Mouse (Mus musculus) limb, embryonic 10.5 days (tissue): ENCODE measurements around the gene Atg3. TPM values are rescaled to one million over a fixed set of nuclear protein-coding genes. Genes with fewer than 3 reads are reported as not detected.

ENCODE experiments used
- DNase-seq: peaks from one replicate; pipeline ENCODE4 v3.0.0-alpha.2; 2017; ENCODE audit warnings: low spot score
- H3K27ac ChIP-seq: fragments of 300-500 bp; sonication (generic); 2 replicates; pipeline ENCODE4 v1.5.1; 2016; ENCODE audit warnings: mild to moderate bottlenecking
- H3K27me3 ChIP-seq: fragments of 300-500 bp; sonication (generic); 2 replicates; pipeline ENCODE4 v1.6.1; 2016; ENCODE audit warnings: low read depth, mild to moderate bottlenecking; ENCODE audit not compliant: poor library complexity, severe bottlenecking
- H3K36me3 ChIP-seq: fragments of 300-500 bp; sonication (generic); 2 replicates; pipeline ENCODE4 v1.6.1; 2016; ENCODE audit warnings: mild to moderate bottlenecking, moderate library complexity
- H3K4me1 ChIP-seq: fragments of 300-500 bp; sonication (generic); 2 replicates; pipeline ENCODE4 v1.6.1; 2016
- H3K4me3 ChIP-seq: fragments of 300-500 bp; sonication (generic); 2 replicates; pipeline ENCODE4 v1.5.1; 2016; ENCODE audit warnings: mild to moderate bottlenecking, moderate library complexity
- H3K9me3 ChIP-seq: fragments of 300-500 bp; sonication (generic); replicated peaks from 2 replicates; pipeline ENCODE4 v1.6.1; 2016; ENCODE audit warnings: mild to moderate bottlenecking
- WGBS: fragments of 180-500 bp; shearing (Covaris S2); methylation state at CpG from one replicate; pipeline ENCODE4 v1.1.7; 2016; 5-methylcytosine and 5-hydroxymethylcytosine counted together
- polyA plus RNA-seq: library from polyadenylated mRNA; unstranded; fragments of >200 nt; fragmentation: Nextera tagmentation; extraction: Ambion mirVana; gene quantifications from 2 replicates; pipeline ENCODE4 v1.2.1, GENCODE M21; 2016

Gene Atg3
- polyA plus RNA-seq, 1 experiment from 2014 or later, result 31.2 TPM

DNA sequence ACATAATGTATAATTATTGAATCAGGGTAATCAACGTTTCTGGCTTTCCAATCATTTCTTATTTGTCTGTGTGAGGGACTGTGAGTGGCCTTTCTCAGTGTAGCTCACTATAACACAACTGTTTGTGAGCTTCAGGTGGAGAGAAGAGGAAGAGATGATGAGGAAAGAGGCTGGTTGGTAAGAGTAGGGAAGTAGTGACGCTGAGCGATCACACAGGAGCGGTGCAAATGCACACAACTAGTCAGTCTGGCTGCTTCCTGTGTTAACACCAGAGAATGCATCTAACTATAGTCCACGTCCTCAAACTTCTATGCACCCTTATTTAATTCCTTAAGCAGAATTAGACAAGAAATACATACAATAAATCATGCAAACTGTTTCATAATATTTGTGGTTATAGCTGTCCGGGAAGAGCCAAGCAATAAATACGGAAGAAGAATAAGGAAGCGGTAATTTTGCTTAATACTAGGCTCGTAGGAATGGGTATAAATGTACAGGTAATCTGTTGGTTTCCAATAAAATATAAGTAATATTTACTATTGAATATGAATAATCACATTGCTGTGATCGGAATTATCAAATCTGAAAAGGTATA is 10.0 kb upstream of the Atg3 start:
- H3K4me1 ChIP-seq, result no peaks in the 10 kb centered on the region
- no peak for DNase-seq
- 94% methylated on average over 10 of the region's 10 CpGs for WGBS
- H3K27me3 ChIP-seq, result no peaks in the 10 kb centered on the region
- H3K4me3 ChIP-seq, result no peak overlapping the region
- H3K9me3 ChIP-seq, result no peaks in the 10 kb centered on the region
- no peak overlapping the region for H3K27ac ChIP-seq
- peaks cover 70% of the 10 kb centered on the region for H3K36me3 ChIP-seq

DNA sequence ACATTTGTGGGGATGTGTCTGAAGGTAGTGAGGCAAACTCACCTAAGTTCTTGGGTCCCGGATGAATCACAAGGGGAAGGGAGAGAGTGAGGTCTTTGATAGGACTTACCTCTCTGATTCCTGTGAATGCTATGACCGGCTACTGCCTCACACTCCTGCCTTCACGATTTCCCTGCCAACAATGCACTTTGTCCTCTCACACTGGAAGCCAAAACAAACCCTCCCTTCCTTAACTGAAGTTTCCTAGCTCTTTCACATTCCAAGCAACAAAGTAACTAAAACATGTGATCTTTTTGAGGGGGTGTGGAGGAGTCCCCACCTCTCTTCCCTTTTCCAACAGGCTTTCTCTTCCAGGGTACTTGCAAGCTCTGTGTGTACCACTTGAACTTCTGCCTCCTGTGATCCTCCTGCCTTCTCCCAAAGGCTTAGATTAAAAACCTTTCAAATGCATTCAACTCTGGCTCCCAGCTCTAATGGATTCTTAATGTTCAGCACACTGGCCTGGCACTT is 3.8 kb upstream of the Atg3 start:
- Histone ChIP-seq H3K27ac (no peak overlapping the region), H3K9me3 (no peaks in the 10 kb centered on the region), H3K4me1 (peaks cover 15% of the 10 kb centered on the region), H3K4me3 (no peak overlapping the region), H3K36me3 (peaks cover 38% of the 10 kb centered on the region), H3K27me3 (no peaks in the 10 kb centered on the region)
- 93% methylated on average over 3 of the region's 3 CpGs for WGBS
- DNase-seq, result no peak

DNA sequence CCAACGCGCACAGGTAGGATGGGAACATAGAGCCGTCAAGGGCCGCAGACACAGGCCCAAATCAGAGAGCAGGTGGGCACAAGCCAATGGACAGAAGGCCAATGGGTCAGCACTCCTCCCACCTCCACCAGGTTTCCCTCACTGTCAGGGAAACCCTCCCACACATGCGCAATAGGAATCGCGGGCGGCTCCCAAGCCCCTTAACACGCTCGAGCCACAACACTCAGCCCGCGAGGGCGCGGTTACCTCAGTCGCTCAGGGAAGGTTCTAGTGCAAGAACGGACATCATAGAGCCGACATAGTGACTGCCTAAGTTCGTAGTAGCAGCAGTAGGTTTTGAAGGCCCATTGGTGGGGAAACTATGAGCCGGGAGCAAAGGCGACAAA is 456 bp upstream of the Atg3 start:
- Histone ChIP-seq H3K27me3 (no peaks in the 10 kb centered on the region), H3K36me3 (peaks cover 17% of the 10 kb centered on the region), H3K9me3 (no peaks in the 10 kb centered on the region), H3K4me1 (peaks cover 17% of the 10 kb centered on the region), H3K4me3 (peak overlapping the region; percentile 91), H3K27ac (peak overlapping the region; percentile 92)
- DNase-seq, result peak; percentile 76
- under 1% methylated on average over 20 of the region's 20 CpGs for WGBS

DNA sequence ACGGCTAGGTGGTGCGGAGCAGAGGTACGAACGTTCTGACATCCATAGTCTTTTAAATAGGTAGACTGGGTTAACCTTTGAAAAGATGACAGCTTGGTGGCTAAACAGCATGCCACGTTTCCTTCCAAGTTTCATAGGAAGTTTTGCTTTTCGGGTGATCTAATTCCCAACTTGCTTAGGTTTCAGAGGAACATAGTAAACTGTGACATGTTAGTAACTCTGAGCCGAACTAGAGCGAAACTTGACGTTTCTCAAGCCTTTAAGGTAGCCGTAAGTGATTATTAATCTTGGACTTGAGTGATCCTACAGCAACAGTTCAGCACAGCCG is 768 bp downstream of the Atg3 start:
- Histone ChIP-seq H3K4me3 (peak overlapping the region; percentile 91), H3K36me3 (peaks cover 17% of the 10 kb centered on the region), H3K4me1 (peaks cover 17% of the 10 kb centered on the region), H3K27me3 (no peaks in the 10 kb centered on the region), H3K9me3 (no peaks in the 10 kb centered on the region), H3K27ac (peak overlapping the region; percentile 92)
- 9% methylated on average over 11 of the region's 11 CpGs for WGBS
- DNase-seq, result no peak

DNA sequence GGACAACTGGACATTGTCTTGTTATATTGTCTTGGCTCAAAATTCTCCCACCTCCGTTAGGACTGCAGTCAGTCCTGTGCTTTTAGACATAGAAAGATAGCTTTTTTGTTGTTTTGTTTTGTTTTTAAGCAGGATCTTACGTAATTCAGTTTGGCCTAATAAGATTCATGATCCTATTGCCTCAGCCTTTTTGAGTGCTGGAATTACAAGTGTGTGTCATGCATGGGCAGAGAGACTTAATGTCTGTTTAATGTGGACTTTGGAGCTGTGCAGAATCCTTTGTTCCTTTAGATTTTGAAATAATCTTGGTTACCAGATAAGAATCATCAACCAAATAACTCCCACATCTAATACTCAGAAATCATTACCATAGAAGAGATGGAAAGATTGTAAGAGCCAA is 20.0 kb downstream of the Atg3 start:
- Histone ChIP-seq H3K4me1 (no peaks in the 10 kb centered on the region), H3K4me3 (no peak overlapping the region), H3K36me3 (peaks cover 13% of the 10 kb centered on the region), H3K9me3 (no peaks in the 10 kb centered on the region), H3K27ac (no peak overlapping the region), H3K27me3 (no peaks in the 10 kb centered on the region)
- no peak for DNase-seq
- 94% methylated on average over 2 of the region's 2 CpGs for WGBS

DNA sequence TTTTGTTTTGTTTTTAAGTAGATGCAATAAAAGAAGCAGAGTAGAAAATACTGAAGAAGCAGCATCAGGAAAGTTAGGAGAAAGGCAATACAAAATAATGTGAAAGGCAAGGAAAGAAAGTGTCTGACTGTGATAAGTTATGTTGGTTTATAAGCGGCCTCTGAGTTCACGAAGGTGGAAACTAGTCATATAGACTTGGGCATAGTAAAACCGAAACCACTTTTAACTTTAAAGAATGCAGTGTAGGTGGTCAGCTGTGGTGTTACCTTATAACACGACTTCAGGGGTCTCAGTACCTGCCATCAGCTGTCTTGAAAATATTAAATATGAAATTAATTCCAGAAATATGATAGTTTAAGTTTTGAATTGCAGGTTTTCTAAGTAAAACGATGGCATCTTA is 23.2 kb downstream of the Atg3 start:
- no peak for DNase-seq
- Histone ChIP-seq H3K27me3 (no peaks in the 10 kb centered on the region), H3K27ac (no peak overlapping the region), H3K4me3 (no peak overlapping the region), H3K4me1 (no peaks in the 10 kb centered on the region), H3K36me3 (peaks cover 19% of the 10 kb centered on the region), H3K9me3 (no peaks in the 10 kb centered on the region)
- 93% methylated on average over 5 of the region's 5 CpGs for WGBS

DNA sequence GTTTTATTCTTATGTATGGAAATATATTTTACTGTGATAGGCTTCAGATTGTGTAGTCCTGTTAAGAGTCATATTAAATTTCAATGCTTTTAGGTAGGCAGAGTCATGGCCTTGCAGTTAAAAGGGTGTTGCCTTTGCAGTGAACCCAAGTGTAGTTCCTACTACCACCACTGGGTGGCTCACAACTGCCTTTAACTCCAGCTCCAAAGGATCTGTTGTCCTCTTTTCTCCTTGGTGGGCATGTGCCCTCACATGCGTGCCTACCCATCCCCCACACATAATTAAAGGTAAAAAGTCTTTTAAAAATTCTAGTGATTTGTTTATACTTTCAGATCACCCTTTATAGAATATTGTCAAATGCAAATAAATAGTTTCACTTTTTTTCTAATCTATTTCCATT is 34.0 kb downstream of the Atg3 start:
- no peaks in the 10 kb centered on the region for H3K9me3 ChIP-seq
- no peaks in the 10 kb centered on the region for H3K4me1 ChIP-seq
- H3K27ac ChIP-seq, result no peak overlapping the region
- 6% methylated on average over 1 of the region's 1 CpGs for WGBS
- no peaks in the 10 kb centered on the region for H3K27me3 ChIP-seq
- DNase-seq, result peak; percentile 72
- no peak overlapping the region for H3K4me3 ChIP-seq
- H3K36me3 ChIP-seq, result peaks cover 3% of the 10 kb centered on the region; the same call in 1 of the 2 replicates

DNA sequence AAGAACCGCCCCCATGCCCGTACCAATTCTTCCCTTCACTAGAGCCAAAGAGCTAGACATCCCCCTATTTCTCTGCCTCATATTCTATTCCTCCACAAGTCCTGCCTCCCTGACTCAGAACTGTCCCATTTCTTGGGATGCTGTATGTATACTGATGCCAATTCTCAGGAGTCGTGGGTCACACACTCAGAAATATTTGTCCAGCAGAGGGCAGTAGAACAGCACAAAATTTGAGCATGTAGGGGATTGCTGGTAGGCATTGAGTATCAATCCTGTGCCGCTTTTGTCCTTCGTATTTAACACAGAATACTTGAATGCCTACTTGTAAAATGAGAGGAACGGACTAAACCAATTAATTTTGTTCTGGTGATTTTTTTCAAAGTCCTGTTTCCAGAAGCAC is 38.2 kb downstream of the Atg3 start:
- peak; percentile 45 for DNase-seq
- H3K36me3 ChIP-seq, result no peaks in the 10 kb centered on the region
- no peak overlapping the region for H3K27ac ChIP-seq
- no peak overlapping the region for H3K4me3 ChIP-seq
- H3K4me1 ChIP-seq, result no peaks in the 10 kb centered on the region
- H3K9me3 ChIP-seq, result no peaks in the 10 kb centered on the region
- WGBS, result 36% methylated on average over 6 of the region's 6 CpGs
- no peaks in the 10 kb centered on the region for H3K27me3 ChIP-seq

DNA sequence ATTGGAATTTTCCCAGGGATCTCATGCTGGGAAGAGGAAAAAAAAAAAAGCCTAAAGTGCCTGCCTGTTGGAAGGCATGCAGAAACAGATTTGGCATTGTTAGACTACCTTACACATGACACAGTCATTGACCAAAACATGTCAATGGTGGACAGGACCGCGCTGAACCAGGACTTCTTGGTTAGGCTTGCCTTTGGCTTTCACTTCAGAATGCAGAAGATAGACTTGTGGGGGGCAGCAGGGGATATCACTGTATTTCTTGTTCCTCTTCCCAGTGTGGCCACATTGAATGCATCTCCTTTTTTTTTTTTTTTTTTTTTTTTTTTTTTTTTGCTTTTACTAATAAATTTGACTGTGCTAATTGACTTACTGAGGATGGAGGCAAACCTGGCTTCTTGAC is 42.8 kb downstream of the Atg3 start:
- DNase-seq, result no peak
- Histone ChIP-seq H3K4me3 (no peak overlapping the region), H3K9me3 (no peaks in the 10 kb centered on the region), H3K4me1 (no peaks in the 10 kb centered on the region), H3K36me3 (no peaks in the 10 kb centered on the region), H3K27ac (no peak overlapping the region), H3K27me3 (no peaks in the 10 kb centered on the region)
- 94% methylated on average over 2 of the region's 2 CpGs for WGBS

DNA sequence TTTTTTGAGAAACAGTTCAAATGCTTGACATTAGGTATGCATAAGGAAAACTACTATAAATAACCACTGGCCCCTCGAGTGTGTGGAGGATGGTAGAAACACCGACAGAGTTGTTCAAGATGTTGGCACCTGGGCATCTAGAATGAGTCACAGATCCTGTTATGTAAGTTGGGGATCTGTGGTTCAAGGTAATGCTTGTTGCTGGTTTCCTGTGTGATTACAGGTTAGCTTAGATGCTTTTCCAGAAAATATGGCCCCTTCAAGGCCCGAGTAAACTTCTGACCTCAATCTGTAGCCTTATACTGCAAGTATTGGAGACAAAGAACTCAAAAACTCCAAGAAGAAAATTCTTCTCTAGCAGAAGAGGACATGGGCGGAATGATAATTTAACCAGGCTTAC is 45.9 kb downstream of the Atg3 start:
- H3K9me3 ChIP-seq, result no peaks in the 10 kb centered on the region
- H3K36me3 ChIP-seq, result no peaks in the 10 kb centered on the region
- no peak for DNase-seq
- WGBS, result 87% methylated on average over 4 of the region's 4 CpGs
- no peaks in the 10 kb centered on the region for H3K4me1 ChIP-seq
- H3K4me3 ChIP-seq, result no peak overlapping the region
- H3K27me3 ChIP-seq, result no peaks in the 10 kb centered on the region
- no peak overlapping the region for H3K27ac ChIP-seq

DNA sequence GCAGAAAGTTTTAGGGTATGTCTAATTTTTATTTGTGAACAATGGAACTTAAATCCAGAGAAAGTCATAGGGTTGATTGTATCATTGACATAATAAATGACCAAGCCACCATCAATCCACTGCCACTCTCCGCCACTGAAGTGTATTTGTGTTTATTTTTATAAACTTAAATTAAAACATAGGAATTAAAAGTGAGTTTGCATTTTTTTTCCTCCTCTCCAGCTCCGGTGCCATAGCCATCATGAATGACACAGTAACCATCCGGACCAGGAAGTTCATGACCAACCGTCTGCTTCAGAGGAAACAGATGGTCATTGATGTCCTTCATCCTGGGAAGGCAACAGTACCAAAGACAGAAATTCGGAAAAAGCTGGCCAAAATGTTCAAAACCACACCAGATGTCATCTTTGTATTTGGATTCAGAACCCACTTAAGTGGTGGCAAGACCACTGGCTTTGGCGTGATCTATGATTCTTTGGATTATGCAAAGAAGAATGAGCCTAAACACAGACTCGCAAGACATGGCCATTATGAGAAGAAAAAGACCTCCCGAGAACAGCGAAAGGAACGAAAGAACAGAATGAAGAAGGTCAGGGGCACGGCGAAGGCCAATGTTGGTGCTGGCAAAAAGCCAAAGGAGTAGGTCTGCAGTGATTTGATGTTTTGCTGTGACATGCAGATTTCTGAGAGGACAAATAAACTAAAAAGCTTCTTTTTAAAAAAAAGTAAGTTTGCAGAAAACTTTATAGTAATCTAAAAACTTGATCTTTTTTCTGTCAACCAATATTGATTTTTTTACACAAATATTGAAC is 46.5 kb downstream of the Atg3 start:
- Histone ChIP-seq H3K27ac (no peak overlapping the region), H3K9me3 (no peaks in the 10 kb centered on the region), H3K36me3 (no peaks in the 10 kb centered on the region), H3K27me3 (no peaks in the 10 kb centered on the region), H3K4me3 (no peak overlapping the region), H3K4me1 (no peaks in the 10 kb centered on the region)
- no peak for DNase-seq
- 94% methylated on average over 12 of the region's 12 CpGs for WGBS

DNA sequence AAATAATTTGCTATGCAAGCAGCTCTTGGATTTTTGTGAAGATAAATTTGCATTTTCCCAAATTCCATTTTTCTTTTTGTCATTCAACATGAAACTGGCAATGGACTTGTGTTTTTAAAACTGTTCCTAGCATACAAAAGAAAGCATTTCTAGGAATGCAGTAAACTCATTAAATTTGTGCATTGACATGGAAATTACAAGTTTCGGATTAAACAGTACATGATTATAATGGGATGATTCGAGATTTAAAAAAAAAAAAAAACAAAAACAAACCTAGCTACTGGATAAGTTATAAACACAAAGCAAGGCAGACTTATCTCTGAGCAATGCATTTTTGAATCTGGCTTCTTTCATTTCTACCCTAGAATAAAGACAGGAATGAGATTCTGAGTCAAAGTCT is 63.4 kb downstream of the Atg3 start:
- Histone ChIP-seq H3K4me3 (no peak overlapping the region), H3K4me1 (no peaks in the 10 kb centered on the region), H3K27ac (no peak overlapping the region), H3K36me3 (no peaks in the 10 kb centered on the region), H3K9me3 (no peaks in the 10 kb centered on the region), H3K27me3 (no peaks in the 10 kb centered on the region)
- WGBS, result 84% methylated on average over 2 of the region's 2 CpGs
- no peak for DNase-seq

DNA sequence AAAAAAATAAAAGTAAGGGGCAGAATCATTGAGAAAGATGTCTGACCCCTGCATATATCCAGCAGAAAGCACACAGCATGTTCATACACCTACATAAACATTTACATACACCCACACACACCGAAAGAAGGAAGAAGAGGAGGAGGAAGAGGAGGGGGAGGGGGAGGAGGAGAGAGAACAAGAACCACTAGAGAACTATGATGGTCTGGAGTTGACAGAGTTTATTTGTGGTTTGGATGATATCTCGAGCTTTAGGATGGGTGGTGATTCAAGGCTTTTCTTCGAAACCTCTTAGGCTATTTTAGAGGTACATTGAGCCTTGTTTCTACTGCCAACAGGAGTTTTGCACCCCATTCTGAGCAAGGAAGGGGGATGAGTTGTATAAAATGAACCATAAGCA is 64.2 kb downstream of the Atg3 start:
- Histone ChIP-seq H3K27me3 (no peaks in the 10 kb centered on the region), H3K9me3 (no peaks in the 10 kb centered on the region), H3K4me1 (no peaks in the 10 kb centered on the region), H3K4me3 (no peak overlapping the region), H3K27ac (no peak overlapping the region), H3K36me3 (no peaks in the 10 kb centered on the region)
- no peak for DNase-seq
- 90% methylated on average over 3 of the region's 3 CpGs for WGBS
